Mouse (Mus musculus): ENCODE data around the gene Dyx1c1.

DNA sequence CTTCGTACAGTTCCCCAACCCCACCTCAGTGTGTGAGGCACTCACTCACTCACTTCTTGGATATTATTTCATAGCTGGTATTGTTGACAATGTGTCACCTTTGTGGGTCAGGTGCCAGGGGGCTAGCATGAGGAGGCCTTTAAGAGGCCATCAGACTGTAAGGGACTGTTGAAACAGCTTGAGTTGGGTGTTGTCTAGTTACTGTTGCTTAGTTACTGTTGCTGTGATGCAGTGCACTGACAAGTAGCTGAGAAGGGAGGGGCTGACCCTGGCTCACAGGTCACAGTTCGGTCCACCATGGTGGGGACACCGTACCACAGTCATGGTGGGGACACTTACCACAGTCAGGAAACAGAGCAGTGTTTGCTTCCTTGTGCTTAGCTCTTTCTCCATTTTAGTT is 35.5 kb upstream of the Dyx1c1 start:
- TF ChIP-seq POLR2A (IDR thresholded peaks at IDR 0.05; ENCODE audit: borderline replicate concordance, extremely low read depth, low read depth, low read length): no peak
- no peak for TF ChIP-seq CTCF (IDR thresholded peaks at IDR 0.05; ENCODE audit: insufficient read depth, low read length)

Measured in lung, adult 2 months (tissue).